Mouse (Mus musculus): Measurements from ENCODE around the gene Mif4gd. TPM values are rescaled to one million over a fixed set of nuclear protein-coding genes. Genes with fewer than 3 reads are reported as not detected.

Mif4gd gene
- total and polyA plus RNA-seq, 2 experiments from 2014 or later, result 16.9 to 19.4 TPM

- WGBS, result 54% methylated on average over 14 of the region's 14 CpGs
These were observed 28.4 kb upstream of the Mif4gd start for GRCm38 (mm10) chr11:115640978-115641663.

DNA sequence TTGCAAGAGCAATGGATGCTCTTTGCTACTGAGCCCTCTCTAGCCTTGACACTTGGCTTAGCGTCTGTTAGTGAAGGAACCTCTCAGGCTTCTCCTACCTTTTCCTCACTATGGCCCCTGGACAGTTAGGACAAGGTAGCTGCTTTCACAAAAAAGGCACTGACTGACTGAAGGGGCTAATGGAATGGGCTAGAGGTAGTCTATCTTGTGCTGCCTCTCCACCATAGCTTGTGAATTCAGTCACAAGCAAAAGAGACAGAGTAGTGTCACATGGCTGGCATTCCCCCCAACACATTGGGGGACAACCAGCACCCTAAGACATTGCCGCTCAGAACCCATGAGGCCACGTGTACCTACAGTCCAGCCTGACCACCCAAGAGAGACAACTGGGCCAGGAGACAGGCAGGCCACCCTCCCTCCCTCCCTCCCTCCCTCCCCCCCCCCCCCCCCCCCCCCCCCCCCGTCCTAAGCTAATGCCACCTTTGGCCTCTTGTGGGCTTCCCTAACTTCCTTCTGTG is 27.6 kb upstream of the Mif4gd start:
- Histone ChIP-seq H3K4me1 (ENCODE audit: insufficient read depth) (no peaks in the 10 kb centered on the region), H3K4me2 (ENCODE audit: low read depth) (no peak overlapping the region), H3K9ac (no peak overlapping the region), H3K27me3 (ENCODE audit: insufficient read depth, low read length) (no peaks in the 10 kb centered on the region), H3K36me3 (ENCODE audit: insufficient read depth) (peaks cover 17% of the 10 kb centered on the region), H3K27ac (ENCODE audit: low read depth, low read length) (no peak overlapping the region), H3K9me3 (ENCODE audit: low read length) (no peaks in the 10 kb centered on the region), H3K4me3 (ENCODE audit: low read depth, low read length) (no peak overlapping the region)
- no peak for TF ChIP-seq CTCF (IDR thresholded peaks at IDR 0.05; ENCODE audit: low read depth)
- ATAC-seq, result no peak
- DNase-seq, result no peak
- 87% methylated on average over 3 of the region's 4 CpGs for WGBS

More at GRCm38 (mm10) chr11:115640978-115641663, 28.4 kb upstream of the Mif4gd start:
- no peak for ATAC-seq
- Histone ChIP-seq H3K27me3 (ENCODE audit: insufficient read depth, low read length) (no peaks in the 10 kb centered on the region), H3K9me3 (ENCODE audit: low read length) (no peaks in the 10 kb centered on the region), H3K9ac (no peak overlapping the region), H3K4me2 (ENCODE audit: low read depth) (no peak overlapping the region), H3K4me1 (ENCODE audit: insufficient read depth) (no peaks in the 10 kb centered on the region), H3K4me3 (ENCODE audit: low read depth, low read length) (no peak overlapping the region), H3K36me3 (ENCODE audit: insufficient read depth) (peaks cover 23% of the 10 kb centered on the region), H3K27ac (ENCODE audit: low read depth, low read length) (no peak overlapping the region)
- DNase-seq, result no peak
- TF ChIP-seq CTCF (IDR thresholded peaks at IDR 0.05; ENCODE audit: low read depth), result no peak

GRCm38 (mm10) chr11:115639540-115639939 is 26.8 kb upstream of the Mif4gd start:
- Histone ChIP-seq H3K4me1 (ENCODE audit: insufficient read depth) (no peaks in the 10 kb centered on the region), H3K9me3 (ENCODE audit: low read length) (no peaks in the 10 kb centered on the region), H3K9ac (no peak overlapping the region), H3K4me3 (ENCODE audit: low read depth, low read length) (no peak overlapping the region), H3K27ac (ENCODE audit: low read depth, low read length) (no peak overlapping the region), H3K36me3 (ENCODE audit: insufficient read depth) (peaks cover 10% of the 10 kb centered on the region), H3K27me3 (ENCODE audit: insufficient read depth, low read length) (no peaks in the 10 kb centered on the region), H3K4me2 (ENCODE audit: low read depth) (no peak overlapping the region)
- no peak for DNase-seq
- no peak for TF ChIP-seq CTCF (IDR thresholded peaks at IDR 0.05; ENCODE audit: low read depth)
- WGBS, result 84% methylated on average over 4 of the region's 4 CpGs
- ATAC-seq, result no peak

- ATAC-seq, result no peak
- 85% methylated on average over 5 of the region's 5 CpGs for WGBS
- no peak overlapping the region for H3K27ac ChIP-seq (ENCODE audit: low read depth, low read length)
- no peak for TF ChIP-seq CTCF (IDR thresholded peaks at IDR 0.05; ENCODE audit: low read depth)
- no peaks in the 10 kb centered on the region for H3K27me3 ChIP-seq (ENCODE audit: insufficient read depth, low read length)
- H3K4me1 ChIP-seq (ENCODE audit: insufficient read depth), result no peaks in the 10 kb centered on the region
- DNase-seq, result no peak
- no peaks in the 10 kb centered on the region for H3K9me3 ChIP-seq (ENCODE audit: low read length)
- H3K4me3 ChIP-seq (ENCODE audit: low read depth, low read length), result no peak overlapping the region
- no peak overlapping the region for H3K9ac ChIP-seq
- no peak overlapping the region for H3K4me2 ChIP-seq (ENCODE audit: low read depth)
- 0 out of 2 replicates have a peak, but pooled peaks cover 4% of the 10 kb centered on the region for H3K36me3 ChIP-seq (ENCODE audit: insufficient read depth)
These were observed 26.0 kb upstream of the Mif4gd start for GRCm38 (mm10) chr11:115638498-115639409.

DNA sequence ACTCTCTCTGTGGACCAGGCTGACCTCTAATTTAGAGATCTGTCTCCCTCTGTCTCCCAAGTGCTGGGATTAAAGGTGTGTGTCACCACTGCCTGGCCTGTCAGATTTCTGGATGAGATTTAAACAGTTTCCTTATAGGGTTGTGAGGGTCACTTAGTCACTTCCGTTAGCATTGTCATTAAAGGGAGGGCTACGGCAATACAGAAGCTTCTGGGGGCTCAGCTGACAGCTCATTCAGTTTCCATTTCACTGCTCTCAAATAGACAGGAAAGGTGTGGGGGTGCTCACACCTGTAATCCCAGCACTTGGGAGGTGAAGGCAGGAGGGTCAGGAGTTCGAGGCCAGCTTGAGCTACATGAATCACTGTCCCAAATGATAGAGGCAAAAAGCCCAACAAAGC is 24.2 kb upstream of the Mif4gd start:
- no peak for TF ChIP-seq CTCF (IDR thresholded peaks at IDR 0.05; ENCODE audit: low read depth)
- no peak overlapping the region for H3K27ac ChIP-seq (ENCODE audit: low read depth, low read length)
- no peak overlapping the region for H3K9ac ChIP-seq
- DNase-seq (no peak), ATAC-seq (no peak)
- H3K4me1 ChIP-seq (ENCODE audit: insufficient read depth), result no peaks in the 10 kb centered on the region
- H3K4me2 ChIP-seq (ENCODE audit: low read depth), result no peak overlapping the region
- no peaks in the 10 kb centered on the region for H3K27me3 ChIP-seq (ENCODE audit: insufficient read depth, low read length)
- 84% methylated on average over 3 of the region's 3 CpGs for WGBS
- H3K4me3 ChIP-seq (ENCODE audit: low read depth, low read length), result no peak overlapping the region
- H3K9me3 ChIP-seq (ENCODE audit: low read length), result no peaks in the 10 kb centered on the region
- no peaks in the 10 kb centered on the region for H3K36me3 ChIP-seq (ENCODE audit: insufficient read depth)

GRCm38 (mm10) chr11:115635484-115635883 is 22.7 kb upstream of the Mif4gd start:
- H3K36me3 ChIP-seq (ENCODE audit: insufficient read depth), result no peaks in the 10 kb centered on the region
- H3K4me2 ChIP-seq (ENCODE audit: low read depth), result no peak overlapping the region
- no peak overlapping the region for H3K27ac ChIP-seq (ENCODE audit: low read depth, low read length)
- WGBS, result 81% methylated on average over 8 of the region's 8 CpGs
- H3K4me1 ChIP-seq (ENCODE audit: insufficient read depth), result no peaks in the 10 kb centered on the region
- ATAC-seq (no peak), DNase-seq (no peak)
- H3K27me3 ChIP-seq (ENCODE audit: insufficient read depth, low read length), result no peaks in the 10 kb centered on the region
- H3K9ac ChIP-seq, result no peak overlapping the region
- H3K9me3 ChIP-seq (ENCODE audit: low read length), result no peaks in the 10 kb centered on the region
- no peak for TF ChIP-seq CTCF (IDR thresholded peaks at IDR 0.05; ENCODE audit: low read depth)
- no peak overlapping the region for H3K4me3 ChIP-seq (ENCODE audit: low read depth, low read length)

GRCm38 (mm10) chr11:115635041-115635440 is 22.3 kb upstream of the Mif4gd start:
- Histone ChIP-seq H3K4me2 (ENCODE audit: low read depth) (no peak overlapping the region), H3K9me3 (ENCODE audit: low read length) (no peaks in the 10 kb centered on the region), H3K27me3 (ENCODE audit: insufficient read depth, low read length) (no peaks in the 10 kb centered on the region), H3K27ac (ENCODE audit: low read depth, low read length) (no peak overlapping the region), H3K36me3 (ENCODE audit: insufficient read depth) (no peaks in the 10 kb centered on the region), H3K4me1 (ENCODE audit: insufficient read depth) (no peaks in the 10 kb centered on the region), H3K4me3 (ENCODE audit: low read depth, low read length) (no peak overlapping the region), H3K9ac (no peak overlapping the region)
- WGBS, result 84% methylated on average over 8 of the region's 8 CpGs
- ATAC-seq (no peak), DNase-seq (no peak)
- TF ChIP-seq CTCF (IDR thresholded peaks at IDR 0.05; ENCODE audit: low read depth), result no peak
